Mouse (Mus musculus) midbrain, embryonic 13.5 days (tissue): ENCODE results near the gene Olfr1425. TPM values are rescaled to one million over a fixed set of nuclear protein-coding genes. Genes with fewer than 3 reads are reported as not detected.

Experiments
- ATAC-seq: fragments of 200-750 bp; cut with Nextera tagmentation; 2 replicates; pipeline ENCODE4 v1.8.0; 2017; ENCODE audit warnings: mild to moderate bottlenecking, moderate TSS enrichment, moderate library complexity
- H3K27ac ChIP-seq: fragments of 300-500 bp; sonication (generic); 2 replicates; pipeline ENCODE4 v1.5.1; 2015; ENCODE audit warnings: inconsistent platforms, mild to moderate bottlenecking, moderate library complexity
- H3K27me3 ChIP-seq: fragments of 300-500 bp; sonication (generic); 2 replicates; pipeline ENCODE4 v1.6.1; 2015; ENCODE audit warnings: mild to moderate bottlenecking, inconsistent platforms
- H3K36me3 ChIP-seq: fragments of 300-500 bp; sonication (generic); 2 replicates; pipeline ENCODE4 v1.6.1; 2015; ENCODE audit warnings: mild to moderate bottlenecking, inconsistent platforms
- H3K4me1 ChIP-seq: fragments of 300-500 bp; sonication (generic); replicated peaks from 2 replicates; pipeline ENCODE4 v1.6.1; 2015; ENCODE audit warnings: inconsistent platforms
- H3K4me2 ChIP-seq: fragments of 300-500 bp; sonication (generic); replicated peaks from 2 replicates; pipeline ENCODE4 v1.6.1; 2015; ENCODE audit warnings: moderate library complexity, mild to moderate bottlenecking, inconsistent platforms
- H3K4me3 ChIP-seq: fragments of 300-500 bp; sonication (generic); replicated peaks from 2 replicates; pipeline ENCODE4 v1.5.1; 2015; ENCODE audit warnings: mild to moderate bottlenecking, inconsistent platforms
- H3K9ac ChIP-seq: fragments of 300-500 bp; sonication (generic); replicated peaks from 2 replicates; pipeline ENCODE4 v1.6.1; 2015; ENCODE audit warnings: mild to moderate bottlenecking, inconsistent platforms
- H3K9me3 ChIP-seq: fragments of 300-500 bp; sonication (generic); 2 replicates; pipeline ENCODE4 v1.6.1; 2016; ENCODE audit warnings: mild to moderate bottlenecking, inconsistent platforms
- WGBS: fragments of 180-500 bp; shearing (Covaris S2); methylation state at CpG from one replicate; pipeline ENCODE4 v1.1.7; 2015; 5-methylcytosine and 5-hydroxymethylcytosine counted together
- polyA plus RNA-seq: library from polyadenylated mRNA; unstranded; fragments of >200 nt; fragmentation: Nextera tagmentation; extraction: Ambion mirVana; gene quantifications from 2 replicates; pipeline ENCODE4 v1.2.1, GENCODE M21; 2015

Olfr1425 gene
- polyA plus RNA-seq, 1 experiment from 2014 or later, result not detected

DNA sequence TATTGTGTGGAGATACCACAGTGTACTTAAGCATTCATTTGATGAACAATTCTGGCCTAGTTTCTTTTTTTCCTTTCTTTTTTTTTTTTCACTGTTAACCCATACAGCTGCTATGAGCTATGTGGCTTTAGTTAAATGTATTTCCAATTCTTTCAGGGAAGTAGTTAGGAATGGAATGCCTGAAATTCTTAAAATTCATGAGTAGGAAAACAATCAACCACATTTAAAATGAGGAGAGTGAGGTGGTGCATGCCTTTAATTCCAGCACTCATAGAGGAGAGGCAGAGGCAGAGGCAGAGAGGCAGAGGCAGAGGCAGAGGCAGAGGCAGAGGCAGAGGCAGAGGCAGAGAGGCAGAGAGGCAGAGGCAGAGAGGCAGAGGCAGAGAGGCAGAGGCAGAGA lies 39.8 kb downstream of the Olfr1425 start:
- Histone ChIP-seq H3K4me2 (no peak overlapping the region), H3K36me3 (no peaks in the 10 kb centered on the region), H3K4me3 (no peak overlapping the region), H3K27ac (no peak overlapping the region), H3K9ac (no peak overlapping the region), H3K27me3 (no peaks in the 10 kb centered on the region), H3K9me3 (no peaks in the 10 kb centered on the region), H3K4me1 (no peaks in the 10 kb centered on the region)
- ATAC-seq, result no peak

DNA sequence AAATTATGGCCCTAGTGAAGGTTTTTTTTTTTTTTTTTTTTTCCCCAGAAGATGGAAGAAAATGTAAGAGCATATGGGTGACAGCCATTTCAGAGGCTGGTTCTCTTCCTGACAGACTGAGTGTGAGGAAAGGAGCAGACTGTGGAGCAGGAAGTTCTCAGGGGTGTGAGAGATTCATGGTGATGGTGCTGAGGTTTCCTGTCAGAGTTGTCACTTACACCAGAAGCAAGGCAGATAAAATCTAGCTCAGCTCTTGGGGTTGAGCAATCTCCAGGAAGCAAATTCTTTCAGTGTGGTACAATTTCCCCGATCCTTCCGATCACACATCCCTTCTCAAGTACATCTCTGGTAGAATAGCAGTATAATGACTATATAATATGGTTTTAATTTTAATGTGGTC lies 50.9 kb downstream of the Olfr1425 start:
- H3K27me3 ChIP-seq, result no peaks in the 10 kb centered on the region
- no peak overlapping the region for H3K4me3 ChIP-seq
- H3K9me3 ChIP-seq, result no peaks in the 10 kb centered on the region
- no peak overlapping the region for H3K27ac ChIP-seq
- no peak for ATAC-seq
- no peak overlapping the region for H3K4me2 ChIP-seq
- 93% methylated on average over 2 of the region's 2 CpGs for WGBS
- H3K9ac ChIP-seq, result no peak overlapping the region
- no peaks in the 10 kb centered on the region for H3K36me3 ChIP-seq
- no peaks in the 10 kb centered on the region for H3K4me1 ChIP-seq

- WGBS, result 88% methylated on average over 3 of the region's 3 CpGs
- no peaks in the 10 kb centered on the region for H3K27me3 ChIP-seq
- no peaks in the 10 kb centered on the region for H3K4me1 ChIP-seq
- no peak overlapping the region for H3K27ac ChIP-seq
- ATAC-seq, result no peak
- H3K4me3 ChIP-seq, result no peak overlapping the region
- no peaks in the 10 kb centered on the region for H3K36me3 ChIP-seq
- H3K4me2 ChIP-seq, result no peak overlapping the region
- no peak overlapping the region for H3K9ac ChIP-seq
- no peaks in the 10 kb centered on the region for H3K9me3 ChIP-seq
Observed at GRCm38 (mm10) chr19:12025333-12025732, 52.2 kb downstream of the Olfr1425 start.

- WGBS, result 90% methylated on average over 4 of the region's 4 CpGs
- Histone ChIP-seq H3K27me3 (no peaks in the 10 kb centered on the region), H3K4me1 (peaks cover 2% of the 10 kb centered on the region; the same call in 1 of the 2 replicates), H3K4me3 (no peak overlapping the region), H3K9me3 (no peaks in the 10 kb centered on the region), H3K27ac (no peak overlapping the region), H3K9ac (no peak overlapping the region), H3K36me3 (no peaks in the 10 kb centered on the region), H3K4me2 (no peak overlapping the region)
- no peak for ATAC-seq
Observed at GRCm38 (mm10) chr19:12024149-12024548, 53.4 kb downstream of the Olfr1425 start.

Other genes with a start within 250 kb of the Olfr1425 start
- gene Olfr1417, start 238.5 kb downstream of the Olfr1425 start, polyA plus RNA-seq, result not detected in 2 replicates
- gene Olfr1418, start 216.7 kb downstream of the Olfr1425 start, polyA plus RNA-seq, result not detected in 2 replicates
- not detected in 2 replicates for gene Olfr1419, start 202.6 kb downstream of the Olfr1425 start, polyA plus RNA-seq
- 0.16 TPM in 1 of 2 replicates, not detected in the other for gene Olfr1420, start 191.2 kb downstream of the Olfr1425 start, polyA plus RNA-seq
- 19.6 and 21.4 TPM in 2 replicates for gene Patl1, start 165.3 kb downstream of the Olfr1425 start, polyA plus RNA-seq
- 3.9 and 4.1 TPM in 2 replicates for gene Osbp, start 111.8 kb downstream of the Olfr1425 start, polyA plus RNA-seq
- not detected in 2 replicates for gene Olfr1423, start 36.4 kb downstream of the Olfr1425 start, polyA plus RNA-seq
- gene Olfr1424, start 15.0 kb downstream of the Olfr1425 start, polyA plus RNA-seq, result not detected in 2 replicates
- gene Olfr1426, start 14.3 kb upstream of the Olfr1425 start, polyA plus RNA-seq, result not detected in 2 replicates
- gene Olfr1427, start 25.6 kb upstream of the Olfr1425 start, polyA plus RNA-seq, result not detected in 2 replicates
- not detected in 2 replicates for gene Olfr1428, start 38.2 kb upstream of the Olfr1425 start, polyA plus RNA-seq
- not detected in 2 replicates for gene Olfr76, start 45.5 kb upstream of the Olfr1425 start, polyA plus RNA-seq
- not detected in 2 replicates for gene Olfr1555-ps1, start 92.4 kb upstream of the Olfr1425 start, polyA plus RNA-seq
- not detected in 2 replicates for gene Olfr1431, start 122.9 kb upstream of the Olfr1425 start, polyA plus RNA-seq
- gene Olfr1432, start 154.9 kb upstream of the Olfr1425 start, polyA plus RNA-seq, result not detected in 2 replicates
- not detected in 2 replicates for gene Olfr262, start 163.9 kb upstream of the Olfr1425 start, polyA plus RNA-seq
- gene Olfr235, start 183.3 kb upstream of the Olfr1425 start, polyA plus RNA-seq, result not detected in 2 replicates
- not detected in 2 replicates for gene Olfr1434, start 202.1 kb upstream of the Olfr1425 start, polyA plus RNA-seq
- gene Olfr1436, start 221.4 kb upstream of the Olfr1425 start, polyA plus RNA-seq, result not detected in 2 replicates
- not detected in 2 replicates for gene Olfr1437, start 247.4 kb upstream of the Olfr1425 start, polyA plus RNA-seq